Mouse (Mus musculus): Measurements from ENCODE around the gene Ciao2b. TPM values are rescaled to one million over a fixed set of nuclear protein-coding genes. Genes with fewer than 3 reads are reported as not detected.

Ciao2b gene
- total and polyA plus RNA-seq, 3 experiments = 78.7 to 110 TPM; not detected in 1

GRCm38 (mm10) chr8:104628402-104628801 lies 13.4 kb downstream of the Ciao2b start:
- peaks cover 0 to 10% of the 10 kb centered on the region in 2 experiments; a peak in 2 of 4 replicates for H3K36me3 ChIP-seq (ENCODE audit: control insufficient read depth in 1 of 2, insufficient read depth in 2 of 2, low read length in 2 of 2)
- H3K79me2 ChIP-seq (ENCODE audit: control insufficient read depth, insufficient read depth, low read length, poor library complexity) = no peaks in the 10 kb centered on the region
- no peak for TF ChIP-seq USF1 (IDR thresholded peaks at IDR 0.05; ENCODE audit: low read depth, low read length)
- no peak for TF ChIP-seq ZC3H11A (IDR thresholded peaks at IDR 0.05; ENCODE audit: low read depth, low read length)
- no peak for TF ChIP-seq MXI1 (IDR thresholded peaks at IDR 0.05; ENCODE audit: low read depth, low read length)
- TF ChIP-seq USF2 (IDR thresholded peaks at IDR 0.05; ENCODE audit: borderline replicate concordance in 1 of 2, insufficient read depth in 1 of 2, low read depth in 1 of 2, low read length in 2 of 2) = no peak
- TF ChIP-seq BHLHE40 (IDR thresholded peaks at IDR 0.05; ENCODE audit: borderline replicate concordance, low read depth, low read length) = no peak
- no peak for TF ChIP-seq KAT2A (conservative IDR thresholded peaks at IDR 0.05; ENCODE audit: low read depth, low read length)
- no peak for TF ChIP-seq CHD1 (IDR thresholded peaks at IDR 0.05; ENCODE audit: low read depth, low read length)
- no peak for TF ChIP-seq MEF2A (IDR thresholded peaks at IDR 0.05; ENCODE audit: extremely low read depth, insufficient replicate concordance, low read depth, low read length, poor library complexity, severe bottlenecking)
- TF ChIP-seq ZNF384 (IDR thresholded peaks at IDR 0.05; ENCODE audit: low read depth, low read length) = no peak
- TF ChIP-seq TBP (IDR thresholded peaks at IDR 0.05; ENCODE audit: low read depth, low read length) = no peak
- TF ChIP-seq CTCF (IDR thresholded peaks at IDR 0.05 in 2 of 3, conservative IDR thresholded peaks at IDR 0.05 in 1 of 3; ENCODE audit: control insufficient read depth in 1 of 3, insufficient read depth in 1 of 3, low read depth in 2 of 3, low read length in 3 of 3, poor library complexity in 1 of 3, severe bottlenecking in 1 of 3) = no peak
- no peak overlapping the region for H3K9ac ChIP-seq (ENCODE audit: control insufficient read depth, low read depth, low read length, poor library complexity, severe bottlenecking)
- H3K27me3 ChIP-seq (ENCODE audit: control insufficient read depth in 1 of 2, insufficient read depth in 2 of 2, low read length in 2 of 2) = no peaks in the 10 kb centered on the region
- no peak for DNase-seq (ENCODE audit: low read depth, low spot score)
- H3K9me3 ChIP-seq (replicated peaks; ENCODE audit: insufficient read depth, low read length) = no peaks in the 10 kb centered on the region
- no peak overlapping the region for H3K4me3 ChIP-seq (ENCODE audit: control insufficient read depth in 1 of 2, insufficient read depth in 1 of 2, low read depth in 2 of 2, low read length in 2 of 2)
- no peak overlapping the region for H3K27ac ChIP-seq (ENCODE audit: control insufficient read depth, low read depth, low read length)
- H3K4me1 ChIP-seq (ENCODE audit: control insufficient read depth in 1 of 2, insufficient read depth in 2 of 2, low read length in 2 of 2) = peaks cover 6 to 20% of the 10 kb centered on the region in 2 experiments

- DNase-seq (ENCODE audit: low read depth, low spot score) = no peak
- no peaks in the 10 kb centered on the region for H3K27me3 ChIP-seq (ENCODE audit: control insufficient read depth in 1 of 2, insufficient read depth in 2 of 2, low read length in 2 of 2)
- no peak overlapping the region for H3K9ac ChIP-seq (ENCODE audit: control insufficient read depth, low read depth, low read length, poor library complexity, severe bottlenecking)
- no peaks in the 10 kb centered on the region for H3K79me2 ChIP-seq (ENCODE audit: control insufficient read depth, insufficient read depth, low read length, poor library complexity)
- no peak for TF ChIP-seq CTCF (IDR thresholded peaks at IDR 0.05 in 2 of 3, conservative IDR thresholded peaks at IDR 0.05 in 1 of 3; ENCODE audit: control insufficient read depth in 1 of 3, insufficient read depth in 1 of 3, low read depth in 2 of 3, low read length in 3 of 3, poor library complexity in 1 of 3, severe bottlenecking in 1 of 3)
- peak; percentile 68 for TF ChIP-seq ZNF384 (IDR thresholded peaks at IDR 0.05; ENCODE audit: low read depth, low read length)
- H3K27ac ChIP-seq (ENCODE audit: control insufficient read depth, low read depth, low read length) = no peak overlapping the region
- H3K9me3 ChIP-seq (replicated peaks; ENCODE audit: insufficient read depth, low read length) = no peaks in the 10 kb centered on the region
- H3K4me1 ChIP-seq (ENCODE audit: control insufficient read depth in 1 of 2, insufficient read depth in 2 of 2, low read length in 2 of 2) = peaks cover 6 to 20% of the 10 kb centered on the region in 2 experiments
- H3K4me3 ChIP-seq (ENCODE audit: control insufficient read depth in 1 of 2, insufficient read depth in 1 of 2, low read depth in 2 of 2, low read length in 2 of 2) = no peak overlapping the region
- peaks cover 0 to 10% of the 10 kb centered on the region in 2 experiments; a peak in 2 of 4 replicates for H3K36me3 ChIP-seq (ENCODE audit: control insufficient read depth in 1 of 2, insufficient read depth in 2 of 2, low read length in 2 of 2)
Measured at GRCm38 (mm10) chr8:104627065-104627740, 14.6 kb downstream of the Ciao2b start.

- no peak for DNase-seq (ENCODE audit: low read depth, low spot score)
- H3K9me3 ChIP-seq (replicated peaks; ENCODE audit: insufficient read depth, low read length) = no peaks in the 10 kb centered on the region
- H3K79me2 ChIP-seq (ENCODE audit: control insufficient read depth, insufficient read depth, low read length, poor library complexity) = no peaks in the 10 kb centered on the region
- peaks cover 0 to 9% of the 10 kb centered on the region in 2 experiments; a peak in 2 of 4 replicates for H3K36me3 ChIP-seq (ENCODE audit: control insufficient read depth in 1 of 2, insufficient read depth in 2 of 2, low read length in 2 of 2)
- peaks cover 0 to 16% of the 10 kb centered on the region in 2 experiments; a peak in 2 of 4 replicates for H3K4me1 ChIP-seq (ENCODE audit: control insufficient read depth in 1 of 2, insufficient read depth in 2 of 2, low read length in 2 of 2)
- H3K4me3 ChIP-seq (ENCODE audit: control insufficient read depth in 1 of 2, insufficient read depth in 1 of 2, low read depth in 2 of 2, low read length in 2 of 2) = no peak within 1 kb of the TSS
- no peak for TF ChIP-seq HCFC1 (IDR thresholded peaks at IDR 0.05; ENCODE audit: low read depth, low read length)
- TF ChIP-seq MYB (IDR thresholded peaks at IDR 0.05; ENCODE audit: low read depth, low read length) = no peak
- no peak for TF ChIP-seq ZMIZ1 (IDR thresholded peaks at IDR 0.05; ENCODE audit: low read depth, low read length)
- no peak for TF ChIP-seq MAX (IDR thresholded peaks at IDR 0.05; ENCODE audit: low read length)
- no peak for TF ChIP-seq TBP (IDR thresholded peaks at IDR 0.05; ENCODE audit: low read depth, low read length)
- TF ChIP-seq RAD21 (IDR thresholded peaks at IDR 0.05; ENCODE audit: low read depth, low read length) = no peak
- no peak for TF ChIP-seq EP300 (IDR thresholded peaks at IDR 0.05; ENCODE audit: low read depth in 1 of 2, low read length in 2 of 2)
- H3K27me3 ChIP-seq (ENCODE audit: control insufficient read depth in 1 of 2, insufficient read depth in 2 of 2, low read length in 2 of 2) = no peaks in the 10 kb centered on the region
- H3K27ac ChIP-seq (ENCODE audit: control insufficient read depth, low read depth, low read length) = no peak within 1 kb of the TSS
- no peak within 1 kb of the TSS for H3K9ac ChIP-seq (ENCODE audit: control insufficient read depth, low read depth, low read length, poor library complexity, severe bottlenecking)
Measured at GRCm38 (mm10) chr8:104624161-104624560, 17.6 kb downstream of the Ciao2b start, which contains the start of gene Cdh16. TSS of gene Cdh16 (minus strand) at chr8:104624396.

All from MEL (cell line).